Mouse (Mus musculus): Measurements from ENCODE around the gene Ddx43.

DNA sequence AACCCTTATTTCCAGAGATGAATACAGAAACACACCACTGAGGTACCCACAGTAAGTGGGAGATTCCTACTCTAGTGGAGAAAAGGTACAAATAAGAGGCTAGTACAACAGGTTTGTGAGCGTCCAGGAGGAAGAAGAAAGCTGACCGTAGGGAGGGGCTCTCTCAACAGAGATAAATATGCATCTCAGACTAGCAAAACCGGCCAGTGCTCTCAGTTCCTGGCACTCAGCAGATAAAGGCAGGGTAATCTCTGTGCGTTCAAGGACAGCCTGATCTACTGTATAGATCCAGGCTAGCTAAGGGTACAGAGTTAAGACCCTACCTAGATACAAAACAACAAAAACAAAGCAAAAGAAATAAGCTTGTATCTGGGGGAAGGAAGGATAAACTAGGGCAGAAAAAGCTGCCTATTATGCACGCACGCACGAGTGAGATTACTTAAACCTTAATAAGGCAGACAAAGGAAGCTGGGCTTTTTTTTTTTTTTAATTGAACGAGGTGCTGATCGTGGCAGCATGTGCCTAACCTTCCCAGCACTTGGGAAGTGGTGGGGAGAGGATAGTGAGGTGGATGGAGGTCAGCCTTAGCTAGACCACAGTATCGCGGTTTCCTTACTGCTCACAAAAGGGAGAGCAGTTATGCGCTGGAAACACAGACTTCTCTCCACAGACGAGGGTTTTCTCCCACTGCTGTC, 29.6 kb upstream of the Ddx43 start:
- TF ChIP-seq CTCF (IDR thresholded peaks at IDR 0.05; ENCODE audit: insufficient read depth, low read length) (no peak), POLR2A (IDR thresholded peaks at IDR 0.05; ENCODE audit: borderline replicate concordance, extremely low read depth, low read depth, low read length) (no peak)
